Mouse (Mus musculus): ENCODE measurements around the gene Zfp462.

DNA sequence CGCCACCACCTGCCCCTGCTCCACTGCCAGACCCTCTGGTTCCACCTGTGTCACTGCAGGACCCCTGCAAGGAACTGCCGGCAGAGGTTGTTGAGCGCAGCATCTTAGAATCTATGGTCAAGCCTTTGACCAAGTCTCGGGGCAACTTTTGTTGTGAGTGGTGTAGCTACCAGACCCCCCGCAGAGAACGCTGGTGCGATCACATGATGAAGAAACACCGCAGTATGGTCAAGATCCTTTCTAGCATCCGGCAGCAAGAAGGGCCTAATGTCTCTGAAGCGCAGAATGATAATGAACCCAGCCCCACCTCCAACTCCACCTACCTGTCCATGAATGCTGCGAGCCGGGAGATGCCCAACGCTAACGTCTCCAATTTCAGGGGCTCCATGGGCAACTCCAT lies 63.8 kb downstream of the Zfp462 start:
- TF ChIP-seq CTCF (IDR thresholded peaks at IDR 0.05; ENCODE audit: low read depth, low read length), result no peak
- no peak for TF ChIP-seq TAL1 (conservative IDR thresholded peaks at IDR 0.05; ENCODE audit: low read depth, low read length)
- no peak for TF ChIP-seq GATA1 (IDR thresholded peaks at IDR 0.05; ENCODE audit: borderline replicate concordance, low read length)
- TF ChIP-seq POLR2AphosphoS5 (IDR thresholded peaks at IDR 0.05; ENCODE audit: insufficient replicate concordance, low read depth, low read length), result no peak

Data from G1E (cell line).